Mouse (Mus musculus): ENCODE measurements around the gene Bag6.

DNA sequence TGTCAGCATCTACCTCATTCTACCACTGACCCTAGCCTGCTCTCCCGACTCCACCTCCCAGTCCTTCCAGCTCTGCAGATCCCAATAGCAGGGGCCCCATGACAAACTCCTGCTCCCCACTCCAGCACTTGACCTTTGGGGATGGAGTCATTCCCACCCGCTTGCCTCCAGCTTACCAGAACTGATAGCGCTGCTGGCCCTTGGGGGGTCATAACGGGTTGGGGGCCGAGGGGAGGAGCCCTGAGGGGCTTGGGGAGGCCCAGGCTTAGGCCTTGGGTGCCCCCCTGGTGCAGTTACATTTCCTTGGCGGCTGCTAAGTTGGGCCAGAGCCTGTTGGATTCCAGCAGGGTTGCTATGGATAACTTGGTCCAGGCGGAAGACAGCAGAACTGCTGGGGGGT is 19.6 kb downstream of the Bag6 start:
- TF ChIP-seq CTCF (IDR thresholded peaks at IDR 0.05; ENCODE audit: low read depth) (no peak), EP300 (IDR thresholded peaks at IDR 0.05; ENCODE audit: low read depth) (no peak)
